Mouse (Mus musculus): ENCODE data around the gene Unc5a.

DNA sequence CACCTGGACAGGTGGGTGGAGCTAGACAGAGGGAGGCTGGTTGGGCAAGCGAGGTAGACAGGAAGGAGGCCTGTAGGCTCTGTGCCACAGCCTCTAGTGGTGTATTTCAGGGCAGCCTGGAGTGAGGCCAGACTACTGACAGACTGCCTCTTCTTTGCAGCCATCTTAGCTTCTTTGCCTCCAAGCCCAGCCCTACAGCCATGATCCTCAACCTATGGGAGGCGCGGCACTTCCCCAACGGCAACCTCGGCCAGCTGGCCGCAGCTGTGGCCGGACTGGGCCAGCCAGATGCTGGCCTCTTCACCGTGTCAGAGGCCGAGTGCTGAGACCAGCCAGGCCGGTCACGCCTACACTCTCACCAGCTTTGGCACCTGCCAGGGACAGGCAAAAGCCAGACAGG is 55.4 kb downstream of the Unc5a start:
- no peak for TF ChIP-seq TAL1 (IDR thresholded peaks at IDR 0.05; ENCODE audit: low read length)
- no peak for TF ChIP-seq GATA1 (IDR thresholded peaks at IDR 0.05; ENCODE audit: low read length)

Data from erythroblast, embryonic 14.5 days (primary cell).